Mouse (Mus musculus) ES-Bruce4 (cell line): ENCODE measurements around the gene Tas2r140.

ENCODE experiments used
- CTCF ChIP-seq: IDR thresholded peaks from one replicate; pipeline ENCODE4 v1.8.1; 2011; ENCODE audit warnings: low read depth, low read length
- EP300 ChIP-seq: IDR thresholded peaks from 2 replicates; pipeline ENCODE4 v1.6.1; 2011; ENCODE audit warnings: low read depth, low read length; ENCODE audit not compliant: insufficient read depth
- POLR2A ChIP-seq: IDR thresholded peaks from one replicate; pipeline ENCODE4 v1.8.1; 2011; ENCODE audit warnings: low read length; ENCODE audit not compliant: insufficient read depth

- TF ChIP-seq POLR2A (no peak), CTCF (no peak), EP300 (no peak)
Measured at GRCm38 (mm10) chr6:133055716-133056115, at the start of gene Tas2r140.
